Mouse (Mus musculus) kidney, adult 18-20 months (tissue): ENCODE measurements around the gene Cenpb.
A peak's percentile ranks its signal among the peaks of the same experiment; 100 is the strongest.

Experiments used
- DNase-seq: peaks from one replicate; pipeline ENCODE4 v3.0.0; 2021

Cenpb gene

DNA sequence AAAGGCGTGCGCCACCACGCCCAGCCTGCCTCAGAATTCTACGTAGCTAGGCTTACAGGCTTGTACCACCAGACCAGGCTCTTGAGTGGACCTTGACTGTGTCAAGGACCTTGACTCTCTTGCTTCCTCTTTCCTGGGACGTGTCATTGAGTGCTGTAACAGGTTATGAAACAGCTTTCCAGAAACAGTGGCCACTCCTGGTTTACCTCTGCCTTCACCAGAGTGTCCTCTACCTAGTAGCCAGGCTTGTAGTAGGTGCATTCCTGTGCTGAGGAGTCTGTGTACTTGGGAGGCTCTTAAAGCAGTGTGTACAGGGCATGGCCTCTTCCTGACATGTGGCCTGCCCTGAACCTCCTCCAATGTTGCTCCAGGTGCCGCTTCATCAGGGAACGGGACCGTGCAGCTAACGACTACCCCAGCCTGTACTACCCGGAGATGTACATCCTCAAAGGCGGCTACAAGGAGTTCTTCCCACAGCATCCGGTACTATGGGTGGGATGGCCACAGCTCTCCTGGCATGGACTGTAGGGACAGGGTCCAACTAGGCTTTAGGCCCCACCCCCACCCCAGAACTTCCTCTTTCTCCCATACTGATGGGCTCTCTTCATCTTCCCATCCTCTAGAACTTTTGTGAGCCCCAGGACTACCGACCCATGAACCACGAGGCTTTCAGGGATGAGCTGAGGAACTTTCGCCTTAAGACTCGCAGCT is 16.9 kb upstream of the Cenpb start:
- DNase-seq = no peak

GRCm38 (mm10) chr2:131191005-131191390 is 11.1 kb upstream of the Cenpb start:
- DNase-seq = no peak

DNA sequence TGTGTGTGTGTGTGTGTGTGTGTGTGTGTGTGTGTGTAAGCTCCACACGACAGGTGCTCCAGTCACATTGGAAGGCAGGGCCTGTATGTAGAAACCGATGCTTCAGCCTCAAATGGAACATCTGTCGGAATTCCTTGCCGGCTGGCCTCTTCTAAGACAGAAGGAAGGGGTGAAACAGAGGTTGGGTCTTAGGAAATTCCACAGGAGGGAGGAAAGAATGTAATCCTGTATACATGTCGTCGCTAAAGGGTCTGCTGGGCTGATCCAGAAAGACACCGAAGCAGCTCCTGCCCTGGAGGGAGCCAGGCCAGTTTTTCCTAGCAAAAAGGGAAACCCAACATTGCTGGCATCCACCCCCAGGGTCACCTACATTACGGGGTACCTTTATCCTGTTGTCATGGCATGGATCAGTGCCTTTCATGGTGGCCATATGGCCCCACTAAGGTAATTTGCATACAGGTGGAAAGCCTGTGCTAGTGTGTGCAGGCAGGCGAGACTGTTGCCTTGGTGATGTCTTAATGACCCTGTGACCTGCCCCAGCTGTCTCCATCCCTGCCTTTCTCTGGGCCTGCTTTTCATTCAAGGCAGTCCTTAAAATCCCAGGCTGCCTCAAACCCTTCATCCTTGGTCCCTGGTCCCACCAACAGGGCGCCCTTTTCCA is 10.6 kb upstream of the Cenpb start:
- peak; percentile 57 for DNase-seq

DNA sequence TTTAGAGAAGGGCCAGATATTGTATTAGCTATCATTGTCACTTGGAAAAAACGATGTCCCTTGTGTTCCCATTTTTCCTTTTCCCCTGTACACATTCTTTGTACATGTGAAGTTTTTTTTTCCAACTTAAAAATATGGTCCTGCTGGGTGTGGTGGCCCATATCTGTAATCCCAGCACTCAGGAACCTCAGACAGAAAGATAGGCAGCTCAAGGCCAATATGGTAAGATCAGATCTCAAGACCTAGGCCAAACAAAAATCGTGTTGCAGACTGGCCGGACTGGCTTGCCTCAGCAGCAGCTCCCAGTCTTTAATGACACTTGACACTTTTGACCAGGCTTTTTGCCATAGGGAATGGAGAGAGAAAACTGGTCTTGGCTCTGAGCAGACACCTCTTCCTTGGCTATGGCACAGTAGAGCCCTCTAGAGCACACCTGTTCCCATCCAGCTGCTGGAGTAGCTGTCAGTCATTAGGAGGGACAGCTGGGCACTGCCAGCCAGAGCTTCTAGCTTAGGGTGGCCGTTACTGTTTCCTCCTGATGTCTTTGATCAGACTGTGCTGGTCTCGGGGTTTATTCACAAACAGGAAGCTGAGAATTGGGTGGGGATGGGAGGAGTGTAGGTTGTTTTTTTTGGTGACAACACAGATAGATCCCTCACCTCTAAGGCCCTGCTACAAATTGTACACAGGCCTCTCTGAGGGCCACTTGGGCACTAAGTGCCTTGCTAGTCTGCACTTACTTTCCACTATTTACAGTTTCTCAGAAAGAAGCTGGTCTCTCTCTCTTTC is 9.8 kb upstream of the Cenpb start:
- no peak for DNase-seq

GRCm38 (mm10) chr2:131188311-131188710 is 8.4 kb upstream of the Cenpb start:
- DNase-seq = no peak

DNA sequence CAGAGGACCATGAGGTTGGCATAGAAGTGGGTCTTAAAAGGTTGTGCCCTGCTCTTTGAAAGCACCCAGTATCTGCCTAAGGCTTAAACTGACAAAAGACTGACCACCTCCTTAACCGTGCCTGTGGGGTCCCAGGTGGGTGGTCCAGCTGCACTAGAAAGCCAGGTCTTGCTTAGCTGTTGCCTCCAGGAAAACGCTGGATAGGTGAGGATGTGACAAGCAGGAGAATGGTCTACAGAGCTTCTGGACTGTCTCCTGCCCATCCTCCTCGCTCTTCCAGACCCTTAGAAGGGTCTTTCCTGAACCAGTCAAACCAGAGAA is 7.7 kb upstream of the Cenpb start:
- DNase-seq = no peak

GRCm38 (mm10) chr2:131186771-131187601 is 7.1 kb upstream of the Cenpb start, which contains the start of the genes Cdc25b and Spef1:
Gene Cdc25b (plus strand): TSS chr2:131186949.
Gene Spef1 (minus strand): TSS chr2:131187282.
- DNase-seq = peak; percentile 88

GRCm38 (mm10) chr2:131186343-131186742 is 6.5 kb upstream of the Cenpb start:
- no peak for DNase-seq

GRCm38 (mm10) chr2:131179246-131179886 is 501 bp downstream of the Cenpb start:
- peak; percentile 70 for DNase-seq

DNA sequence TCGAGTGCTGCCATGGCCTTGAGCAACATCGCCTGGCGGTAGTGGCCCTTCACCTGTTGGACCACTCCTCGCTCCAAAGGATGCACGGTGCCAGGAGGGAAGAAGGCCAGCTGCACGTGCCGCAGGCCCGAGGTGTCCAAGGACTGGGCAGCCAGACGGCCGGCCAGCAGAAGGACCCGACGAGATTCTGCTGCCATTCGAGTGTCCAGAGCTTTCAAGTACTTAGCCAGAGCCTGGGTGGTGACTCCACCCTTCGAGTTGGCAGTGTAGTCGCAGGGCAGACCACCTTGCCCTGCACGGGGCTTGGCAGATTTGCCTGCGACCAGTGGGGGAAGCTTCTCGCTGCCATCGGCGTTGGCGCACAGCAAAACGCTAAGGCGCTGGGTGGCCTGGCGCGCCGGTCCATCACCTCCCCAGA is 1.0 kb downstream of the Cenpb start:
- peak; percentile 61 for DNase-seq

- no peak for DNase-seq
These were observed 1.9 kb downstream of the Cenpb start for GRCm38 (mm10) chr2:131177932-131178331.

- DNase-seq = peak; percentile 76
These were observed 3.4 kb downstream of the Cenpb start for GRCm38 (mm10) chr2:131176491-131176890.

- DNase-seq = no peak
These were observed 3.9 kb downstream of the Cenpb start for GRCm38 (mm10) chr2:131175945-131176309.

- no peak for DNase-seq
These were observed 4.5 kb downstream of the Cenpb start for GRCm38 (mm10) chr2:131175286-131175944.

DNA sequence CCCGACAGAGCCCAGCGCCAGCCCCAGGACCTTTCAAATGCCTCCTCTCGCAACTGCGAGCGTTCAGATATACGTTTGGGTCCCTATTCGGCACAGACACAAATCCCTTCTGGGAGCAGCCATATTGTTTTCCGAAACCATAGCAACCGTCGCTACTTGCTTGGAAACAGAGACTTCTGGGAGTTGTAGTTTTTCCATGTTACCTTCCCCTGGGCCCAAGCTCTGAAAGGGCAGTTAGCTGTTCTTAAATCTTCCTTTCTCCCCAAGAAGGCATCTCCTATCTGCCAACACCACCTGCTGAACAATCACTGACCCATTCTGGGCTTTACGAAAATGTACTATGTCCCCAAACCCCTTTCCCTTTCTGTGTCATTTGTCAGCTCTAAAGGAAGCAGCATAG is 5.2 kb downstream of the Cenpb start:
- DNase-seq = peak; percentile 72

DNA sequence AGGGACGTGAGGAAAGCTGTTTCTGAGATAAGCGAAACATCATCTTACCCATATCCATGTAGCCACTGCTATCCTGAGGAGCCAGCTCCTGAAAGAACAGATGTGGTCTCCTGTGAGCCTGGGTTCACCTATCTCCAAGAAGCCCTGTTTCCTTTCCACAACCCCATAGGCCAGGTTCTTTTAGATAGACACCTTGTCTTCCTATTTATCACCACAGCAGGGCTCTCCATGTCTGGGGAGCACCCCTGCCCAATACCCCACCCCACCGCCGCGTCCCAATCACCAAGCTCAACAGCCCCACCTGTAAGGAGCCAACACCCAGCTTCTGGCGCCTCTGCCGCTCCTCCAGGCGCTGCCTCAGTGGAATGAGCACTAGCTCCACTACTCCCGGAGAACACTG is 7.5 kb downstream of the Cenpb start:
- no peak for DNase-seq

DNA sequence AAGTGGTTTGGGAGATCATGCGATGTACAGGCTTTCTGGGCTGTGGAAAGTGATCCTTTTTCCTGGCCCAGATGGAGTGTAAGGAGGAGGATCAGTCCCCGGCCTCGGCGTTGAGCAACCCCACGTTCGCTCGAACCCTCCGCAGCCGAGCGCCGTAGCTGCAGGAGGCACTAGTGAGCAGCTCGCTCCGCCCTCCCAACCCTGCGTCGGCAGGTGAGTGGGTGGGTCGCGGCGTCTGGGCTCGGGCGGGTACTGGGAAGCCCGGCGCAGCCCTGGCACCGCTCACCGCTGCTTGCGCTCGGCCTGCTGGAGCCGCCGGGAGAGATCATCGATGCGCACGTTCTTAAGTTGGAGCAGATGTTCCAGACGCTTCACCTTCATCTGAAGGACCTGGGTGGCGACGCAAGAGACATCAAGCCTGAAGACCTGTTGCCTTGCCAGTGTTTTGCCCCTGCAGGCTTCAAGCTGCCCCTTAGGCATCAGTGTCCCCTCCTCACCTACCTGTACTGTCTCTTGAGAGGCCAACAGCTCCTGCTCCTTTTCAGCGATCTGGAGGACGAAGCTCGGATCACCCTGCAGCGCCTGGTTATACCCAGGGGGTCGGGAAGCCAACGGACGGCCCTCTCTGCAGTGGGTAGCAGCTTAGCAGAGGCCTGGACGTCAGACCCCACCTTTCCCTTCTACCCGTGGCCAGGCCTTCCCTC is 8.3 kb downstream of the Cenpb start:
- DNase-seq = peak; percentile 80

GRCm38 (mm10) chr2:131170936-131171335 is 8.9 kb downstream of the Cenpb start:
- no peak for DNase-seq

GRCm38 (mm10) chr2:131168914-131169313 is 11.0 kb downstream of the Cenpb start:
- DNase-seq = no peak

- no peak for DNase-seq
These were observed 11.9 kb downstream of the Cenpb start for GRCm38 (mm10) chr2:131167984-131168383.

DNA sequence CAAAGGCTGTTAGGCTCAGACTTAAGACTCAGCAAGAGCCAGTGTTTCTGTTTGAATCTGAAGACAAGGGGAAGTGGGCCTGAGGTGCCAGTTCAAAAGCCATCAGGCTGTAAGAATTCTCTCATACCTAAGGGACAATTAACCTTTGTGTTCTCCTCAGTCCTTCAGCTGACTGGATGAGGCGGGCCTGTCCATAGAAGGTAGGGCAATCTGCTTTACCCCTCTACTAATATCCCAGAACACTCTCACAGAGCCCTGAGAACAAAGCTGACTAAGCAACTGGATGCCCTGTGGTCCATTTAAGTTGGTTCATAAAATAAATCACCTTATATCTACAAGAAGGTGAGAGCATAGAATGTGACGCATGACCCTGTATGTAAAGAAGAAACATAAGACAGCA is 13.7 kb downstream of the Cenpb start:
- no peak for DNase-seq
